Mouse (Mus musculus) liver, embryonic 16.5 days (tissue): ENCODE results near the gene Papln. TPM values are rescaled to one million over a fixed set of nuclear protein-coding genes. Genes with fewer than 3 reads are reported as not detected.

Experiments used
- ATAC-seq: fragments of 200-750 bp; cut with Nextera tagmentation; 2 replicates; pipeline ENCODE4 v1.8.0; 2017; ENCODE audit warnings: low read depth, mild to moderate bottlenecking, moderate number of reproducible peaks, moderate library complexity
- H3K27ac ChIP-seq: fragments of 300-500 bp; sonication (generic); 2 replicates; pipeline ENCODE4 v1.5.1; 2014; ENCODE audit warnings: mild to moderate bottlenecking, low read length
- H3K27me3 ChIP-seq: fragments of 300-500 bp; sonication (generic); 2 replicates; pipeline ENCODE4 v1.6.1; 2014; ENCODE audit warnings: low read depth, low read length, mixed read lengths; ENCODE audit not compliant: control insufficient read depth, insufficient read depth
- H3K36me3 ChIP-seq: fragments of 300-500 bp; sonication (generic); 2 replicates; pipeline ENCODE4 v1.6.1; 2014; ENCODE audit warnings: mild to moderate bottlenecking; ENCODE audit not compliant: control insufficient read depth, insufficient read depth
- H3K4me1 ChIP-seq: fragments of 300-500 bp; sonication (generic); 2 replicates; pipeline ENCODE4 v1.6.1; 2014; ENCODE audit warnings: low read depth, low read length, mixed read lengths; ENCODE audit not compliant: control insufficient read depth
- H3K4me2 ChIP-seq: fragments of 300-500 bp; sonication (generic); 2 replicates; pipeline ENCODE4 v1.6.1; 2014; ENCODE audit warnings: low read depth, low read length, mixed read lengths
- H3K4me3 ChIP-seq: fragments of 300-500 bp; sonication (generic); 2 replicates; pipeline ENCODE4 v1.5.1; 2014; ENCODE audit warnings: low read depth, mild to moderate bottlenecking, low read length
- H3K9ac ChIP-seq: fragments of 300-500 bp; sonication (generic); 2 replicates; pipeline ENCODE4 v1.6.1; 2014; ENCODE audit warnings: low read depth, low read length
- H3K9me3 ChIP-seq: fragments of 300-500 bp; sonication (generic); replicated peaks from 2 replicates; pipeline ENCODE4 v1.6.1; 2016; ENCODE audit warnings: low read length; ENCODE audit not compliant: control insufficient read depth
- WGBS: fragments of 180-500 bp; shearing (Covaris S2); extraction: QIAGEN DNeasy Blood & Tissue Kit; methylation state at CpG from one replicate; pipeline ENCODE4 v1.1.7; 2014; ENCODE audit not compliant: insufficient replicate concordance; 5-methylcytosine and 5-hydroxymethylcytosine counted together
- polyA plus RNA-seq: library from polyadenylated mRNA; unstranded; fragments of >200 nt; fragmentation: Nextera tagmentation; extraction: Ambion mirVana; gene quantifications from 2 replicates; pipeline ENCODE4 v1.2.1, GENCODE M21; 2015

Gene Papln
- 1.3 and 1.7 TPM in 2 replicates for polyA plus RNA-seq

DNA sequence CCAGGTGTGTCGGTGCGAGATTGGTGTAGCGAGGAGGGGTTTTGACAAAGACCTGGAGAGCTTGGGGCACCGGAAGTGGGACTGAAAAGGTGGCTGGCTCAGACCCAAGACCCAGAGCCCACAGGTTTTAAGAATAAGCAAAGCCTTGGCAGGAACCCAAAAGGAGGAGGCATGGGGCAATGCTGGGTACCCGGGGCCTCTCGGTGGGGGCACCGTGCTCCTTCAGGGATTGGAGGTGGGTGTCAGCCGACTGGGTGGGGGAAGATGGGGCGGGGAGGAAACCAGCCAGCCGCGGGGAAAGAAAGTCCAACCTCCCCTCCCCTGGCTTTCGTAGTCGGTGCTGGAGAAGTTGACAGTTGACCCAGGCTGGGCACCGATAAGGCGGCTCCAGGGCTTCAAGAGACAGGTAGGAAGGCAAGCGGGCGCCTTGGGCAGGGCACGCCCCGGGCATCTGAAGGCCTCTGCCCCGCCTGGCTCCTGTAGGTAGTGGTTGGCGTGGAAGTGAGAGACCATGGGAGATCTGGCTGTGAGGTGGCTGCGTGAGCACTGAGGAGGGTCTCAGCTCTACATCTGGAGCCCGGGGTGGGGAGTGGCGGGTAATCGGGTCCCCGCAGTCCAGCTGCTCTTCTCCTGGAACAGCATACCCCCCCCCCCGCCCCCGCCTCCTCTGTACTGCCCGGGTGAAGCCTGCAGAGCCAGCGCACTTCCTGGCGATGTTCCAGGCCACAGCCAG lies at the start of gene Papln:
Gene Papln (plus strand): TSS at position 324 of the 733 bp plus-strand sequence.
- Histone ChIP-seq H3K36me3 (no peaks in the 10 kb centered on the region), H3K27me3 (peaks cover 22% of the 10 kb centered on the region), H3K4me3 (peak within 1 kb of the TSS; percentile 48), H3K4me1 (peaks cover 6% of the 10 kb centered on the region), H3K4me2 (peak within 1 kb of the TSS; percentile 57), H3K9me3 (no peaks in the 10 kb centered on the region), H3K9ac (peak within 1 kb of the TSS; percentile 37), H3K27ac (peak within 1 kb of the TSS; percentile 37; the same call in 1 of the 2 replicates)
- no peak for ATAC-seq
- WGBS = 6% methylated on average over 26 of the region's 31 CpGs

DNA sequence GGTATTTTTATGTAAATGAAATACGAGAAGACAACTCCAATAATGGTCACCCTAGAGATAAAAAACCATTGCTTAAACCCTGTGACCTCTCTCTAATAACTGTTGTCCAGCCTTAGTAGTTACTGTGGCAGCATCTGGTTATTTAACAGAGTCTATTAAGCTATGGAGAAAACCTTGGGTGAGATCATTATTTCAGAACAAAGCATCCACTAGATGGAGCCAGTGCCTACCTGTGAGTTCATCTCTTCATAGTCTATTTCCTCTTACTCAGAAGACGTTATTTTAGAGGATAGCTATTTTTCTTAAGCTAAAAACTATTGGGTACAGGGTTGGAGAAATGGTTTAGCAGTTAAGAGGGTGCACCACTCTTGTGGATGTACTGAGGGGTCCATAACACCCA lies 49.7 kb upstream of the Papln start:
- peaks cover 7% of the 10 kb centered on the region for H3K36me3 ChIP-seq
- H3K9me3 ChIP-seq = no peaks in the 10 kb centered on the region
- no peaks in the 10 kb centered on the region for H3K27me3 ChIP-seq
- no peak overlapping the region for H3K9ac ChIP-seq
- ATAC-seq = no peak
- whole genome bisulfite sequencing = 45% methylated on average over 2 of the region's 2 CpGs
- no peak overlapping the region for H3K4me3 ChIP-seq
- H3K27ac ChIP-seq = no peak overlapping the region
- peaks cover 3% of the 10 kb centered on the region for H3K4me1 ChIP-seq
- no peak overlapping the region for H3K4me2 ChIP-seq

DNA sequence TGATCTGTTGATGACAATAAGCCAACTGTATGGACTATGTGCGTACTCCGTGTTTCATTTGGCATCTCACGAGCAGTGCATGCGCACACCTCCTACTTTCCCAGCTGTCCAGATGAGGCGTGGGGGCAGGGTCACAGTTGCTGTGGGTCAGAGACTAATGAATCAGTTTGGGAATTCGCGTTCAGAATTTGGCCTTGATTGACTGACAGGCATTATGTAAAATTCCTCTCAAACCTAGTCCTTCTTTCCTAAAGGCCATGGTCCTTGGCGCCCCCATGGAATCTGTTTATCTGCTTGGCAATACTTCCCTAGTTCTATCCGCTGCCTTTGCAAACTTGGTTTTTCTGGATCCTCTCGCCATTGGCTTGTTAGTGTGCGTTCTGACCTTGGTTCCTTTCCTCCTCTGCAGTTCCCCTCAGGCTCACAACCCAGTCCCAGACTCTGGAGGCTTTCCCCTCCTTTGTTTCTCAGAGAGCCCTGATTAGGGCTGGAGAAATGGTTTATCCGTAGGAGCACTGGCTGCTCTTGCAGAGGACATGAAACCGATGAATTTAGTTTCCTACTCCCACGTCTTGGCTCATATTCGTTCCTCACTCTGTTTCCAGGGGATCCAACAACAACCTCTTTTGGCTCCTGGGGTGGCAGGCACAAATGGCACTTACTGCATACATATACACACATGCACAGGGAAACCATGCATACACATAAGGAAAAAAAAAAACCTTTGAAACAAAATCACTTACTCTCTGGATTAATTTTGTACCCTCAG lies 46.8 kb upstream of the Papln start:
- no peak for ATAC-seq
- Histone ChIP-seq H3K4me3 (no peak overlapping the region), H3K4me1 (no peaks in the 10 kb centered on the region), H3K9ac (no peak overlapping the region), H3K36me3 (peaks cover 7% of the 10 kb centered on the region), H3K27ac (no peak overlapping the region), H3K27me3 (no peaks in the 10 kb centered on the region), H3K4me2 (no peak overlapping the region), H3K9me3 (no peaks in the 10 kb centered on the region)
- WGBS = 84% methylated on average over 15 of the region's 15 CpGs

DNA sequence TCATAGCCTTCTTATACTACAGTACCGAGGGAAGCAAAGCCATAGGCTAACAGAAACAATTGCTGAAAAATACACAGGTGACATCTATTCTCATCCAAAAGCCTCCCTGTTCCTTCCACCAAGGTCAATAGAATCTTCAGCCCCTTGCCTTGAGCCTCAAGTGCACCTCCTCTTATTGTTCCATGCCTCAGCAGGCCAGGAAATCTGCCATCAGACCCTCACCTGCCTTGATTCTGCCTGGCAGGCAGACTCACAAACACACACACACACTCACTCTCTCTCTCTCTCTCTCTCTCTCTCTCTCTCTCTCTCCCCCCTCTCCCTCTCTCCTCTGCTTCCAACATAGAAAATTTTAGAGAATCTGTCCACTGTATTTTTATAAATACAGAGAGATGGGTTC lies 44.0 kb upstream of the Papln start:
- no peak overlapping the region for H3K4me2 ChIP-seq
- no peak overlapping the region for H3K4me3 ChIP-seq
- H3K27ac ChIP-seq = no peak overlapping the region
- H3K9ac ChIP-seq = no peak overlapping the region
- ATAC-seq = no peak
- WGBS = 92% methylated on average over 1 of the region's 1 CpGs
- no peaks in the 10 kb centered on the region for H3K27me3 ChIP-seq
- H3K9me3 ChIP-seq = no peaks in the 10 kb centered on the region
- peaks cover 12% of the 10 kb centered on the region for H3K36me3 ChIP-seq
- H3K4me1 ChIP-seq = no peaks in the 10 kb centered on the region

DNA sequence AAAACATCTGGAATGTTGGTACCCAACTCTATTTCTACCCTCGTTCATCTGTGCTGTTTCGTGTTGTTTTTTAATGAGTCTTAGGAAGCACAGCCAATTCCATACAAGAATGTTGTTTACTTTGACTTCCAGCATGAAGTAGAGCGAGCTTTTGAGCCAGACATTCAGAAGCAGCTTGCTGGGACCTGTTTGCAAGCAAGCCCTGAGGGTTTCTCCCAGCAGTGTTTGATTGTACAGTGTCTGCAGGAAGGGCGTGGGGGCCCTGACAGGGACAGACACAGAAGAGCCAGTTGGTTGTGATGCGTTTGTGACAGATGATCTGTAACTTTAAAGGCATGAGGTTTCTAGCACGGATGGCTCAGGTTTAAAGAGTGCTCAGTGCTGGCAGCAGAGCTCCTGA lies 42.2 kb upstream of the Papln start:
- no peaks in the 10 kb centered on the region for H3K4me1 ChIP-seq
- no peaks in the 10 kb centered on the region for H3K27me3 ChIP-seq
- H3K4me2 ChIP-seq = no peak overlapping the region
- ATAC-seq = no peak
- no peak overlapping the region for H3K4me3 ChIP-seq
- peaks cover 19% of the 10 kb centered on the region for H3K36me3 ChIP-seq
- H3K27ac ChIP-seq = no peak overlapping the region
- H3K9ac ChIP-seq = no peak overlapping the region
- H3K9me3 ChIP-seq = no peaks in the 10 kb centered on the region
- 68% methylated on average over 6 of the region's 6 CpGs for WGBS

DNA sequence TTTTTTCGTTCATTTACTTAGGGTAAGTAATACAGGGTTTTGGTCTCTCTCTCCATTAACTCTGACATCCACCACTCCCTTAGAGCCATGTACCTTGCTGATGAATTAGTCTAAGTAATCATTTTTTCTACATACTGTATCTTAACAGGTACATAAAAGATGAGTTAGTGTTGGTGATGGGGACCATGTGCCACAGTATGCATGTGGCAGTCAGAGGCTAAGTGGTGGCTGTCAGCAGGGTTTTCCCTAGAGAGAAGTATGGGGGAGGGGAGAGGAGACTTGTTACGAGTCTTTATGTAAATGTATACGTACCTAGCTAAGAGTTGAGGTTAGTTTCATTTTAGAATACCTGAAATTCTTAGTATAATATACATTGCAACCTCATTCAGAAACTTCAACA lies 40.4 kb upstream of the Papln start:
- Histone ChIP-seq H3K9ac (no peak overlapping the region), H3K27me3 (no peaks in the 10 kb centered on the region), H3K4me1 (no peaks in the 10 kb centered on the region), H3K9me3 (no peaks in the 10 kb centered on the region), H3K4me2 (no peak overlapping the region), H3K4me3 (no peak overlapping the region), H3K27ac (no peak overlapping the region), H3K36me3 (peaks cover 15% of the 10 kb centered on the region)
- ATAC-seq = no peak
- 85% methylated on average over 3 of the region's 3 CpGs for WGBS

DNA sequence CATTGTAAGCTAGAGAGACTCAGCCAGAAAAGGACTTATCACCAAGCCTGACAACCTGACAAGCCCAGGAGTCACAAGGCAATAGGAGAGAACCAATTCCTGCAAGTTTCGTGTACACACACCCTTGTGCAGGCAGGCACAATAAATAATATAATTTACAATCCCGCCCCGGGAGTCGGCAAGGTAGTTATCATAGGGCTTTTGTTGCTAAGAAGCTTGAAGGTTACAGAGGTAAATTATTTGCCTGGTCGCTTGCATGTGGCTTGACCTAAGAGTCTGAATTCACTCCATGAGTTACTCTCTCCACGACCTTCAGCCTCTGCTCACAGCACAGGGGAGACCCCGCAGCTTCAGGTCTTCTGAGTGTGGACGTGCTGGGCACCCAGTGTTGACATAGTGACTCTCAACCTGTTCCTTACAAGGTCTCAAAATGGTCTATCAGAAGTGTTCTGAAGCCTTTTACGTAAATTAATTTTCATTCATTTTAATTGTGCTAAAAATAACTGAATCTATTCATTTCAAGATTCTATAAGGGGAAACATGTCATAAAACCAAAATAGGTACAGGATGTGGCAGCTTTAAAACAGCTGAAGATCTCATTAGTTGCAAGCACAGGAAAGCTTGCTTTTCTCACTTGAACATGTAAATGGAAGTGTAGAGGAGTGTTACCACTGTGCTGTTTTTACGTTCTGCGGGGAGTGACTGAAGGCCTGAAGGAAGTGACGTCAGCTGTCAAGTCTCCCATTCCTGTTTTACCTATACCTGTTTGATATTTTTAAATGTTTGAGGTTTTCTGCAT lies 36.7 kb upstream of the Papln start:
- no peak overlapping the region for H3K4me3 ChIP-seq
- WGBS = 86% methylated on average over 12 of the region's 12 CpGs
- H3K27me3 ChIP-seq = no peaks in the 10 kb centered on the region
- H3K27ac ChIP-seq = no peak overlapping the region
- peaks cover 38% of the 10 kb centered on the region for H3K36me3 ChIP-seq
- H3K9me3 ChIP-seq = no peaks in the 10 kb centered on the region
- no peaks in the 10 kb centered on the region for H3K4me1 ChIP-seq
- no peak overlapping the region for H3K9ac ChIP-seq
- H3K4me2 ChIP-seq = no peak overlapping the region
- no peak for ATAC-seq

DNA sequence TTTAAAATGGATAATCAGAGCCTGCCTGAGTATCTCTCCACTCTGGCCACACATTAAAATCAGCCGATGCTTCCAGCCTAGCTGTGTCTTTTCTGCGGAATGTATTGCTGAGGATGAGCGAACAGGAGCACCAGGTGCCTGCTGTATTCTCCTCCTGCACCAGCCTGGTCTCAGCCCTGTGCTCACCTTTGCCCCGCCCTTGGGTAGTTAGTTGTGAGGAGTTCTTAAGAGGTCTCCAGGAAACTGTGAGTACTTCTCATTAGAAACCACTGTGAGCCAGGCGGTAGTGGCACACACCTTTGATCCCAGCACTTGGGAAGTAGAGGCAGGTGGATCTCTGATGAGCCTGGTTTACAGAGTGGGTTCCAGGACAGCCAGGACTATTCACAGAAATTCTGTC lies 31.2 kb upstream of the Papln start:
- no peak overlapping the region for H3K27ac ChIP-seq
- no peak for ATAC-seq
- no peak overlapping the region for H3K9ac ChIP-seq
- H3K27me3 ChIP-seq = no peaks in the 10 kb centered on the region
- 83% methylated on average over 5 of the region's 5 CpGs for WGBS
- H3K9me3 ChIP-seq = no peaks in the 10 kb centered on the region
- no peak overlapping the region for H3K4me3 ChIP-seq
- no peaks in the 10 kb centered on the region for H3K4me1 ChIP-seq
- no peak overlapping the region for H3K4me2 ChIP-seq
- peaks cover 44% of the 10 kb centered on the region for H3K36me3 ChIP-seq
